Mouse (Mus musculus): ENCODE measurements around the gene Slc22a17.
A peak's percentile ranks its signal among the peaks of the same experiment; 100 is the strongest.
"Not testable (repeated sequence)": the region's sequence is repeated elsewhere in the genome, so short reads cannot be mapped to it uniquely, and the experiment has no call there.

Slc22a17 gene

GRCm38 (mm10) chr14:54912886-54913285 is at the start of gene Slc22a17:
Slc22a17 (minus strand) TSS chr14:54913132.
- ATAC-seq (ENCODE audit: insufficient number of reproducible peaks, low FRiP score, low TSS enrichment), result peak; percentile 78

DNA sequence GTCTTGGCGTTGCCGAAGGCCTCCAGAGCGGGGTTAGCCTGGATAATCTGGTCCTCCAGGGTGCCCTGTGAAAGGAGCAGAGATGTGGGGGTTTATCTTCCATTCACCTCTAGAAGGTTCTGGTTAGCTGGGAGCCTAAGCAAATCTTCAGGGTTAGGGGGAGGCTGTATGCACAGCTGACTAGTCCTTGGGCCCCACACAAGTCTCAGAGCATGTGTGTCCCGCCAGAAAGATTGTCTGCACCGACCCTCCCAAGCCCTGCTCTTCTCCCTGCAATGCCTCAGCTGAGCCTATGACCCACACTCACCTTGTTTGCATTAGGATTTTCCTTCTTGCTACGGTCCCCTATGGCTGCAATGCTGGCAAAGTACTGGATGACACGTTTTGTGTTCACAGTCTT is 49.8 kb upstream of the Slc22a17 start:
- no peak for ATAC-seq (ENCODE audit: insufficient number of reproducible peaks, low FRiP score, low TSS enrichment)

GRCm38 (mm10) chr14:54961487-54961886 is 48.6 kb upstream of the Slc22a17 start:
- no peak for ATAC-seq (ENCODE audit: insufficient number of reproducible peaks, low FRiP score, low TSS enrichment)

GRCm38 (mm10) chr14:54960769-54961168 is 47.8 kb upstream of the Slc22a17 start:
- no peak for ATAC-seq (ENCODE audit: insufficient number of reproducible peaks, low FRiP score, low TSS enrichment)

DNA sequence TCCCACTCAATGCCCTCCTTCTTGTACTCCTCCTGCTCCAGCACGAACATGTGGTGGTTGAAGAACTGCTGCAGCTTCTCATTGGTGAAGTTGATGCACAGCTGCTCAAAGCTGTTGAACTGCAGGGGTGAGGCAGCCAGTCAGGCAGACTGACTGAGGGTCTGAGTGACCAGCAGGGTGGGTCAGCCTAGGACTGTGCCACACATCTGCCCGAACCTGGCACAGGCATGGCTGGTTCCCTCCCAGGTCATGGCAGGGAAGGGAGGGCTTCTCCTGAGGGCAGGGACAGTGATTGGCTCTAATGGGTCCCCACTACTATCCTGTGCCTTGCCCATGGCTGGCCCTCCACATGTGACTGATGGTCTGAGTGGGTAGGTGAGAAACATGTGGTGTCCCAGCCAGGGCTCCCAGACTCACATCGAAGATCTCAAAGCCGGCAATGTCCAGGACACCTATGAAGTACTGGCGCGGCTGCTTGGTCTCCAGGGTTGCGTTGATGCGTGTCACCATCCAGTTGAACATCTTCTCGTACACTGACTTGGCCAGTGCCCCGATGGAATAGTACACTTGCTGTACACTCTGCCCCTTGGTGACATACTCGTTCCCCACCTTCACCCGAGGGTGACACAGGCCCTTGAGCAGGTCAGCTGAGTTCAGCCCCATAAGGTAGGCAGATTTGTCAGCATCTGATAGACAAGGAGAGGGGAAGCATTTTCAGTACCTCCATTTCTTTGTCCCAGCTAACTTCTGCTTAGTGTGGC is 47.1 kb upstream of the Slc22a17 start:
- not testable (repeated sequence) for ATAC-seq (ENCODE audit: insufficient number of reproducible peaks, low FRiP score, low TSS enrichment)

DNA sequence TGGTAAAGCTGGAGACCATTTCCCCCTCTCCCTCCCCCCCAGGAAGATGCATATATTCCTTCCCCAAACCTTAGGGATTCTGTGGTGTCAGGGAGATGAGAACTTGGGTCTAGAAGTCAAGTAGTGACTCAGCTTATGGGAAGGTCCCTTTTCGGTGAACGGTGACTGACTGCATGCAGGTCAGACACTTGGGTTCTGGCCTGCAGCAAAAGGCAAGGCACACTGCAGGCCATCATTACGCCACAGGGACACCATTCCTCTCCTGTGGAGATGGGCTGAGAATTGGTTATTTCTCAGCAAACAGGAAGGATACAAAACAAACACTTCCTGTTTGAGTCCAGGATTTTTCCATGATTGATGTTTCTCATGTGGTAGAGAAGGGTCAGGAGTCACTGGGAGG is 46.3 kb upstream of the Slc22a17 start:
- no peak for ATAC-seq (ENCODE audit: insufficient number of reproducible peaks, low FRiP score, low TSS enrichment)

GRCm38 (mm10) chr14:54958503-54958902 is 45.6 kb upstream of the Slc22a17 start:
- ATAC-seq (ENCODE audit: insufficient number of reproducible peaks, low FRiP score, low TSS enrichment), result no peak

- no peak for ATAC-seq (ENCODE audit: insufficient number of reproducible peaks, low FRiP score, low TSS enrichment)
Measured at GRCm38 (mm10) chr14:54956533-54956932, 43.6 kb upstream of the Slc22a17 start.

DNA sequence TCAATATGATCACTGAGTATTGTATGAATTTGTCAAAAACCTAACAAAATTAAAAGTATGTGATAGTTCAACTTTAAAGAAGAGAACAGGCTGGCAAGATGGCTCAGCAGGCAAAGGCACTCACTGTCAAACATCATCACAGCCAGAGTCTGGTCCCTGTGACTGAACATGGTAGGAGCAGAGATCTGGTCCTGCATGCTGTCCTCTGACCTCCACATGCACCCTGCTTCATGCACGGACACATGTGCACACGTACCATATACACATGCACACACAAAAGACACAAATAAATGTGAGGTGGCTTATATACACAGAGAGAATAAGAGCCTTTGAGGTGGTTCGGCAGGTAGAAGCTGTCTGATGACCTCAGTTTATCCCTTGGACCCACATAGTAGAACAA is 42.5 kb upstream of the Slc22a17 start:
- no peak for ATAC-seq (ENCODE audit: insufficient number of reproducible peaks, low FRiP score, low TSS enrichment)

GRCm38 (mm10) chr14:54954474-54954873 is 41.5 kb upstream of the Slc22a17 start:
- no peak for ATAC-seq (ENCODE audit: insufficient number of reproducible peaks, low FRiP score, low TSS enrichment)

DNA sequence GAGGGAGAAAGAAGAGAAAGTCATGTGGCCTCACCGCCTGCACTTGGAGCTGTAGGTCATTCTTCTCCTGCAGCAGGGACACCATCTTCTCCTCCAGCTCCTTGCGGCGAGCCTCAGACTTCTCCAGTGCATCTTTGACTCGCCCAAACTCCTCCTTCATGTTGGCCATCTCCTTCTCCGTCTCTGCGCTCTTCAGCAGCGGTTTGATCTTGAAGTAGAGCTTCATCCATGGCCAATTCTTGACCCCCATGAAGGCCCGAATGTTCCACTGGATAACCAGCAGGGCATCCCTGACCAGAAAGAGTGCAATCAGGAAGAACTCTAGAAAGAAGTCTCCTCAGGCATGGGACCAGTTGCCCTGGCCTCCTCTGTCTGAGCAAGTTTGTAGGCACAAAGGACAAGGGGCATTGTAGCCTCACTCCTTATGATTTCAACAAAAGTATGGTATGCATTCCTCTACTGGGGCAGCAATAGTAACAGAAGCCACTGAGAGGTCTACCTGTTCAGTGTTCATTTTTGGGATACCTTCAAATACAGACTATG is 40.8 kb upstream of the Slc22a17 start:
- no peak for ATAC-seq (ENCODE audit: insufficient number of reproducible peaks, low FRiP score, low TSS enrichment)

- ATAC-seq (ENCODE audit: insufficient number of reproducible peaks, low FRiP score, low TSS enrichment), result no peak
Measured at GRCm38 (mm10) chr14:54951587-54951986, 38.7 kb upstream of the Slc22a17 start.

GRCm38 (mm10) chr14:54950493-54950892 is 37.6 kb upstream of the Slc22a17 start:
- ATAC-seq (ENCODE audit: insufficient number of reproducible peaks, low FRiP score, low TSS enrichment), result no peak

GRCm38 (mm10) chr14:54948781-54949180 is 35.8 kb upstream of the Slc22a17 start:
- no peak for ATAC-seq (ENCODE audit: insufficient number of reproducible peaks, low FRiP score, low TSS enrichment)

GRCm38 (mm10) chr14:54947008-54947407 is 34.1 kb upstream of the Slc22a17 start:
- not testable (repeated sequence) for ATAC-seq (ENCODE audit: insufficient number of reproducible peaks, low FRiP score, low TSS enrichment)

GRCm38 (mm10) chr14:54945975-54946704 is 33.2 kb upstream of the Slc22a17 start:
- no peak for ATAC-seq (ENCODE audit: insufficient number of reproducible peaks, low FRiP score, low TSS enrichment)

DNA sequence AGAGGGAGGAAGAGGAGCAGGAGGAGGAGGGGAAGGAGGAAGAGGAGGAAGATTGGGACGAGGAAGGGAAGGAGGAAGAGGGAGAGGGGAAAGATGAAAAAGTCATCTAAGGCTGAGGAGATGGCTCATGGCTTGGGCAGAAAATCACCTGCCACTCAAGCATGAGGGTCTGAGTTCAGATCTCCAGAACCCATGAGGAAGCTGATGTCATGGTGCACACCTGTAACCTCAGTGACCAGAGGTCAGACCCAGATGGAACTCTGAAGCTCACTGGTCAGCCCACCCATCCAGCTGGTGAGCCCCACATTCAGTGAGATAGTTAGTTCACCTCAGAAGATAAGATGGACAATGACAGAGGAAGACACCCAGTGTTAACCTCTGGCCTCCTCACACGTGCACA is 32.0 kb upstream of the Slc22a17 start:
- no peak for ATAC-seq (ENCODE audit: insufficient number of reproducible peaks, low FRiP score, low TSS enrichment)

- no peak for ATAC-seq (ENCODE audit: insufficient number of reproducible peaks, low FRiP score, low TSS enrichment)
Measured at GRCm38 (mm10) chr14:54943971-54944370, 31.0 kb upstream of the Slc22a17 start.

DNA sequence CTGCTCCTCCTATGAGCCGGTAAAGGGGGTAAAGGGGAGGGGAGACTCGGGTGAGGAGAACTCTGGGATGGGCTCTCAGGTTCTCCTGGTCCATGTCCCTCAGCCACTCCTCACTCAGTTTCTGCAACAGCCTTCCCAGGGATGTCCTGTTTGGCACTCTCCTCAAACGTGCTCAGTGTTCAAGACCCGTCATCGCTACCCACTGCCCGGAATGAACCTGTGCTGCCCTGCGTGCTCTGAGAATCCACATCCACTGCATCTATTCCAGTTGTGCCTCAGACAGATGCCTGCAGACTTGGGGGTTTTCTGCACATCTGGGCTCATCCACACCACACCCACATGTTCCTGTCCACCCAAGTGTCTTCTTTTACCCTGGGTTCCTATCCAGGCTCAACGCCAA is 29.5 kb upstream of the Slc22a17 start:
- ATAC-seq (ENCODE audit: insufficient number of reproducible peaks, low FRiP score, low TSS enrichment), result no peak

DNA sequence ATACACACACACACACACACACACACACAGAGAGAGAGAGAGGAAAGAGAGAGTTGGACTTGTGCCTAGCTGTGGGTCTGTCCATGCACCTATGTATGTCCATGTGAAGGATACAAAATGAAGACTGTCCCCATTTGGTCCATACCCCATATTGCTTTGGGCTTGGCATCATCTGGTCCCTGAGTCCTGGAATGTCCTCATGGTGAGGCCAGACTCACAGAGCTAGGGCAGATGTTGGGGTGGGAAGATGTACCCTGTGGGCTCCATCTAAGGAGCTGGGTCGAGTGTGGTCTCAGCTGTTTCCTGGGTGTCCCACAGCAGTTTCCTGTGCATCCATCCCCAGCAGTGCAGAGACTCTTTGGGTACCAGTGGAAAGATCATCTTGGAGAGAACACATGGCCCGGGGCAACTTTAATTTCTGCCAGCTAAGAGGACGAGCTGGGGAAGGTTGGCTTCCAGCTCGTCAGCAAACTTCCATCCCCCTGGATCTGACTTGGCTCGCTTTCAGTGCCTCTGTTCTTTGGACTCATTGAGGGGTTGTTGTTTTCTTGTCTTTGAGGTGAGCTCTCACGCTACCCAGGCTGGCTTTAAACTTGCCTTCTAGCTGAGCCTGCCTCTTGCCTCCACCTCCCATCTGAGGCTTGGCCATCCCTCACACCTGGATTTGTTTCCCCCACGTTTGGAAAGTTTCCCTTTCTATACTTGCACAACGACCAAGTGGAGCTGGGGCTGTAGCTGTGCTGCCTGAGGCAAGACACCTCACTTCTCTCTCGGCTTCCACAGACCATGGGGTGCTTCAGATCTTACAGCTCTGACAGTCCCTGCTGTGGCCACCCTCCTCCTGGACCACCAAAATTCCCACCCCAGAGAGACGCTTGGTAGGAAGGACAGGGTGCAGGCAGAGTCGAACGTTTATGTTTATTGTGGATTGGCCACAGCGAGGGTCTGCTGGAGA is 28.4 kb upstream of the Slc22a17 start:
- no peak for ATAC-seq (ENCODE audit: insufficient number of reproducible peaks, low FRiP score, low TSS enrichment)
